Mouse (Mus musculus): ENCODE data around the gene 4932411N23Rik.
"Not testable (repeated sequence)": the region's sequence is repeated elsewhere in the genome, so short reads cannot be mapped to it uniquely, and the experiment has no call there.

The 4932411N23Rik gene

DNA sequence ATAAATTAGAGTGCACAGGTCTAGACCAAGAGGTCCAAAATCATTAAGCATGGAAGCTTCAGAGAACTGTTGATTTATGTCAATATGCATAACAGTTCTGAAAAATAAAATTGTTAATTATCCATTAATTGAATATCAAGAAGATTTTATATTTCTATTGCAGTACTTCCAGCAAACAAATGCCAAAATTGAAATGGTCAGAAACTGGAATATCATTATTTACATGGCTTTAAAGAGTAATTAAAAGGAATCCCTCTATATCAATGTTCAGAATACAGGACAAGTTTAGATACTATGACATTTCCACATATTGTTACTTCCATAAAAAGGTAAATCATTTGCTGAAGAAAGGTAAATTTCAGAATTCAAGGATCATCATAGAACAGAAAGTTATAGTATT lies at the start of gene 4932411N23Rik:
Gene 4932411N23Rik (minus strand): TSS at position 101 of the 400 bp plus-strand sequence.
- DNase-seq (ENCODE audit: low spot score in 2 of 2), result no peak

DNA sequence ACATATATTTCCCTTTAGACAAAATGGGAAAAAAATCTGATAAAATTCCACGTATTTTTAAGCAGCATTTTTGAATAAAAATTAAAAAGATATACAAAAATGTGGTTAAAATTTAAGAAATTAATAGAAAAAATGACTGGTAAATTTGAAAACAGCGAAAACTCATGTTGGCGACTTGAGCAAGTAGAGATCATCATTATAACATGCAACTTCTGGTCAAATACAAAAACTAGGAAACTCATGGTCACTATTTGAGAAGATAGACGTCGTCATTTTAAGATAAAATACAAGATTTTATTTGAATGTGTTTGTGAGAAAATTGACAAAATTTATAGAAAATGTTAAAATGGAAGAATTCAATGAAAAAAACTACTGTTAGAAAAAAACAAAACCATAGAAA lies 35.8 kb downstream of the 4932411N23Rik start:
- DNase-seq (ENCODE audit: low spot score in 2 of 2), result no peak

DNA sequence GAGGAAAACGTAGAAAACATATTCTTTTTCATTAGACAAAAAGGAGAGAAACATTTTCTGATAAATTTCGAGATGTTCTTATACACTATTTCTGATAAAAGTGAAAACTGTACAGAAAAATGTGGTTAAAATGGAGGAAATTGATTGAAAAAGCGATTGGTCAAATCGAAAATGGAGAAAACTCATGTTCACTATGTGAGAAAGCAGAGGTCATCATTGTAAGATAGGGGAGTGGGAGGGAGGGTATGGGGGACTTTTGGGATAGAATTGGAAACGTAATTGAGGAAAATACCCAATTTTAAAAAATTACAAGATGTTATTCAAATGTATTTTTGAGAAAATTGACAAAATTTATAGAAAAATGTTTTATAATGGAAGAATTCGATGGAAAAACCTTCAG lies 38.0 kb downstream of the 4932411N23Rik start:
- peak in 1 of 2 experiments; percentile 7 for DNase-seq (ENCODE audit: low spot score in 2 of 2)

DNA sequence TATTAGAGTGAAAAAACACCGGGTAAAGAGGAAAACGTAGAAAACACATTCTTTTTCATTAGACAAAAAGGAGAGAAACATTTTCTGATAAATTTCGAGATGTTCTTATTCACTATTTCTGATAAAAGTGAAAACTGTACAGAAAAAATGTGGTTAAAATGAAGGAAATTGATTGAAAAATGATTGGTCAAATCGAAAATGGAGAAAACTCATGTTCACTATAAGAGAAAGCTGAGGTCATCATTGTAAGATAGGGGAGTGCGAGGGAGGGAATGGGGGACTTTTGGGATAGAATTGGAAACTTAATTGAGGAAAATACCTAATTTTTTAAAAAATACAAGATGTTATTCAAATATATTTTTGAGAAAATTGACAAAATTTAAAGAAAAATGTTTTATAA lies 40.8 kb downstream of the 4932411N23Rik start:
- DNase-seq (ENCODE audit: low spot score in 2 of 2), result not testable (repeated sequence)

DNA sequence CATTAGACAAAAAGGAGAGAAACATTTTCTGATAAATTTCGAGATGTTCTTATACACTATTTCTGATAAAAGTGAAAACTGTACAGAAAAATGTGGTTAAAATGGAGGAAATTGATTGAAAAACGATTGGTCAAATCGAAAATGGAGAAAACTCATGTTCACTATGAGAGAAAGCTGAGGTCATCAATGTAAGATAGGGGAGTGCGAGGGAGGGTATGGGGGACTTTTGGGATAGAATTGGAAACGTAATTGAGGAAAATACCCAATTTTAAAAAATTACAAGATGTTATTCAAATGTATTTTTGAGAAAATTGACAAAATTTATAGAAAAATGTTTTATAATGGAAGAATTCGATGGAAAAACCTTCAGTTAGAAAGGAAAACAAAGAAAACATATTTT lies 42.2 kb downstream of the 4932411N23Rik start:
- peak in 1 of 2 experiments; percentile 19 for DNase-seq (ENCODE audit: low spot score in 2 of 2)
